Mouse (Mus musculus) hindbrain, embryonic 15.5 days (tissue): Measurements from ENCODE around the gene Terb1. TPM values are rescaled to one million over a fixed set of nuclear protein-coding genes. Genes with fewer than 3 reads are reported as not detected.

Source experiments
- ATAC-seq: fragments of 200-750 bp; cut with Nextera tagmentation; 2 replicates; pipeline ENCODE4 v1.8.0; 2017; ENCODE audit warnings: low read depth, moderate number of reproducible peaks, moderate TSS enrichment; ENCODE audit not compliant: low FRiP score
- H3K27ac ChIP-seq: fragments of 300-500 bp; sonication (generic); replicated peaks from 2 replicates; pipeline ENCODE4 v1.5.1; 2015; ENCODE audit warnings: mild to moderate bottlenecking, inconsistent platforms
- H3K27me3 ChIP-seq: fragments of 300-500 bp; sonication (generic); 2 replicates; pipeline ENCODE4 v1.6.1; 2015; ENCODE audit warnings: control low read depth, inconsistent platforms
- H3K36me3 ChIP-seq: fragments of 300-500 bp; sonication (generic); 2 replicates; pipeline ENCODE4 v1.6.1; 2015; ENCODE audit warnings: control low read depth, inconsistent platforms
- H3K4me1 ChIP-seq: fragments of 300-500 bp; sonication (generic); replicated peaks from 2 replicates; pipeline ENCODE4 v1.6.1; 2015; ENCODE audit warnings: control low read depth, inconsistent platforms
- H3K4me2 ChIP-seq: fragments of 300-500 bp; sonication (generic); 2 replicates; pipeline ENCODE4 v1.6.1; 2015; ENCODE audit warnings: moderate library complexity, mild to moderate bottlenecking, inconsistent platforms
- H3K4me3 ChIP-seq: fragments of 300-500 bp; sonication (generic); 2 replicates; pipeline ENCODE4 v1.5.1; 2015; ENCODE audit warnings: mild to moderate bottlenecking, inconsistent platforms
- H3K9ac ChIP-seq: fragments of 300-500 bp; sonication (generic); 2 replicates; pipeline ENCODE4 v1.6.1; 2015; ENCODE audit warnings: inconsistent platforms
- H3K9me3 ChIP-seq: fragments of 300-500 bp; sonication (generic); 2 replicates; pipeline ENCODE4 v1.6.1; 2016; ENCODE audit warnings: control low read depth, inconsistent platforms
- WGBS: fragments of 180-500 bp; shearing (Covaris S2); methylation state at CpG from one replicate; pipeline ENCODE4 v1.1.7; 2015; 5-methylcytosine and 5-hydroxymethylcytosine counted together
- polyA plus RNA-seq: library from polyadenylated mRNA; unstranded; fragments of >200 nt; fragmentation: Nextera tagmentation; extraction: Ambion mirVana; gene quantifications from 2 replicates; pipeline ENCODE4 v1.2.1, GENCODE M21; 2015

Gene Terb1
- polyA plus RNA-seq, 1 experiment from 2014 or later, result 0.65 TPM

DNA sequence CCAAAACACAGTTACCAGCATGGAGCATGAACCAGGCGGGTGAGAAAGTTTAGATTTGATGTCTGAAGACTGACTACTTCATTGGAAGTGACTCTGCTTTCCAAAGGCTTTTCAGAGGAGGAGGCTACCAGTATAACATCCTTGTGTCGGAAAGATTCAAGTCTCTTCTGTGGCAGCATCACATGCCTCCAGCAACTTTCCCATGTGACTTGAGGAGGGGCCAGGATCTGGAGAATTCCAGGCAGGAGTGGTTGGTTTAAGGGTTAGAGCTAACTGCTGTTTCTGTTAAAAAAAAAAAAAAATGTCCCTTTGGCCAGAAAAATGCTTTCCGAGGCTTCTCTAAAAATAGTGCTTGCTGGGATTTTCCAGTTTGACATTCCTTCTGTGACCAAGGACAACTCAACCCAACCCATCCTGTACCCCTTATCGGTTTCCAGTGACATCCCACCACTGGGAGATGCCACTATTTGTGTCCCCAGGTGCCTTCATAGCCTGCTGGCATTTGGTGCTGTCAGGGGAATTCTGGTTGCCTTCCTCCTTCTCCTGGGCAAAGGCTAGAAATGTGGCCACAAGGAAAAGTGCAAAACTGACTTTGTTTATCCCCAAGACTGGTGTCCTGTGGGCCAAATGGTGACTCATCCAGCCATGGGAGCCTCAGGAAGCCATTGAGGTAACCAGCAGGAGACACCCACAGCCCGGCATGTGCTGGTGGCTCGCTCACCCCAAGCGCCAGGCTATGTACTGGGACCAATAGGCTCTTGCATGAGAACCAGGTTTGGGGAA, 101.2 kb downstream of the Terb1 start:
- Histone ChIP-seq H3K9me3 (no peaks in the 10 kb centered on the region), H3K9ac (no peak overlapping the region), H3K27ac (no peak overlapping the region), H3K4me1 (no peaks in the 10 kb centered on the region), H3K27me3 (no peaks in the 10 kb centered on the region), H3K36me3 (no peaks in the 10 kb centered on the region), H3K4me3 (no peak overlapping the region), H3K4me2 (no peak overlapping the region)
- ATAC-seq, result no peak
- 86% methylated on average over 7 of the region's 7 CpGs for WGBS

DNA sequence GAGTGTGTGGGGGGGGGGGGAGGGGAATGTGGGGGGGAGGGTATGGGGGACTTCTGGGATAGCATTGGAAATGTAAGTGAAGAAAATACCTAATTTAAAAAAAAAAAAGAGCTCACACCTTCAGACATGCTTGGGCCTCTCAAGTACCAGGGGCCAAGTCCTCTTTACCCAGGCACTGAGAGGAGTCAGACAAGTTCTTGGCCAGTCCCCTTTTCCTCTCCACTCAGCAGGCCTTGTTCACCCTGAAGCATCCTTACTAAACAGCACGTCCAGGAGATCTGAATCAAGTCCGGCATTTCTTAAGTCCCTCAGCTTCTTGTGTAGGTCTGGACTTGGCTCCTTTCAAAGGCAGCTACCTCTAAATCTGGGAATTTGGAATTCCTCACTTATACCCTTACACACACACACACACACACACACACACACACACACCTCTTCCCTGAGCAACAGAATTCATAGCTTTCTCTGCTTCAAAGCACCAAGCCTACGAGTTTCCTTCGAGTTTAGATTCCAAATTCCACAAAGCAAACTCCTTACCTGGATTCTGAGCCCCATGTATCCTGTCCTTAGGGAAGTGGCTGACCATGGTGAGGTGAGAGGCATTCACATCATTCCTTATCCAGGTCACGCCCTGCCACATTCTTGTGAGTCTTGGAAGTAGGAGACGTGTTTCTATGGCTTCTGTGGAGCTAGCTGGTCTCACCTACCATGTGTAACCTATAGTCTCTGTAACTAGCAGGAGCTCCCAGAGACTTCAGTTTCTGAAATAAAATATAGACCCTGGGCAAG, 103.2 kb downstream of the Terb1 start:
- no peaks in the 10 kb centered on the region for H3K9me3 ChIP-seq
- no peaks in the 10 kb centered on the region for H3K36me3 ChIP-seq
- H3K27me3 ChIP-seq, result no peaks in the 10 kb centered on the region
- H3K4me2 ChIP-seq, result no peak overlapping the region
- 84% methylated on average over 6 of the region's 6 CpGs for WGBS
- no peaks in the 10 kb centered on the region for H3K4me1 ChIP-seq
- no peak overlapping the region for H3K9ac ChIP-seq
- no peak for ATAC-seq
- no peak overlapping the region for H3K4me3 ChIP-seq
- H3K27ac ChIP-seq, result no peak overlapping the region

DNA sequence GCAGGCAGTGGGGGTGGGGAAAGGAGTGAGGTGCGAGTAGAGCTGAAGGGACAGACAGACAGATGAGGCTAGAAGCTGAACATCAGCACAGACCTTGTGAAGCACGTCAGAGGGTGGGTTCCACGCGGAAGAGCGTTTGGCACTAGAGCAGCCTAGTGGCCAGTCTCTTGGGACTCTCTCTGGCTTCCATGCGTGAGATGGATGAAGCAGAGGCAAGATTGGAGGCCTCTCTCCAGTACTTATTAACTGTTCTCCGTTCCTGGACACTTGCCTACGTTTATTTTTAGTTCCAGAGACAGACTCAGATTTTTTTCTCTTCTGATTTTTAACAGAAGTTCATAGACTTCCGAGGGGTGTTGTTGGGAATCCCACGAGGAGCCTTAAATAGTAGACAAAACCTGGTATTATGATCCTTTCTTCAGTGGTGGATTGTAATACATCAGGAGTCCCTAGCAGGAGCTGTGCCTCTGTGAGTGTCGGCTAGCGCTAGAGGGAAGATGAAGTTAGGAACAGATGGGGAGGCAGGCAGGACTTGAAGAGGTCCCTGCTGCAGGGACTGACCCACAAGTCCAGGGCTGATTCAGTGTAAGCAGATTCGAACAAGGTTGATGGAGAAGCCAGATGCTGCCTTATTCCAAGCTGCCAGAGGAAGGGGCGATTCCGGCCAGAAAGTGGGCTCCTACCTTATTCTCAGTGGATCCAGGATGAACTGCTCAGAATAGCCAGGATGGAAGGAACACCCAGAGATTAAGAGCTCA, 104.1 kb downstream of the Terb1 start:
- WGBS, result 69% methylated on average over 15 of the region's 15 CpGs
- no peaks in the 10 kb centered on the region for H3K4me1 ChIP-seq
- H3K27ac ChIP-seq, result no peak overlapping the region
- no peaks in the 10 kb centered on the region for H3K9me3 ChIP-seq
- no peak overlapping the region for H3K4me3 ChIP-seq
- H3K4me2 ChIP-seq, result no peak overlapping the region
- H3K9ac ChIP-seq, result no peak overlapping the region
- no peaks in the 10 kb centered on the region for H3K27me3 ChIP-seq
- no peaks in the 10 kb centered on the region for H3K36me3 ChIP-seq
- ATAC-seq, result no peak

DNA sequence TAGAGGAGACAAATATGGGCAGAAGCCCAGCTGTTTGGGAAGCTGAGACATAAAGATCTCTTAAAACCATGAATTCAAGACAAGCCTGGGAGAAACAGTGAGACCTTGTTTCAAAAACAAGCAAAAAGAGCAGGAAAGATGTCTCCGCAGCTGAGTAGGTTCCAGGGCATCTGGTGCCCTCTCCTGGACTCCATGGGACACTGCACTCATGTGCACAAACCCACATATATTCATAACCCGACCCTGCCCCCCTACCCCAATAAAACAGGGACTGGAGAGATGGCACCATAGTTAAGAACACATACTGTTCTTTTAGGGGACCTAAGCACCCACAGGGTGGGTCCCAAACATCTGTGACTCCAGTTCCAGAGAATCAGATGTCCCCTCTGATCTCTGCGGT, 106.1 kb downstream of the Terb1 start:
- Histone ChIP-seq H3K27me3 (no peaks in the 10 kb centered on the region), H3K36me3 (no peaks in the 10 kb centered on the region), H3K9me3 (no peaks in the 10 kb centered on the region), H3K9ac (no peak overlapping the region), H3K4me2 (no peak overlapping the region), H3K4me1 (no peaks in the 10 kb centered on the region), H3K4me3 (no peak overlapping the region), H3K27ac (no peak overlapping the region)
- WGBS, result 78% methylated on average over 3 of the region's 3 CpGs
- ATAC-seq, result no peak

Other genes starting within 250 kb of the Terb1 start
- gene Cmtm2a, start 216.7 kb downstream of the Terb1 start, polyA plus RNA-seq, result not detected in 2 replicates
- gene Gm45711, start 199.8 kb downstream of the Terb1 start, polyA plus RNA-seq, result not detected in 2 replicates
- gene Cmtm1, start 199.8 kb downstream of the Terb1 start, polyA plus RNA-seq, result not detected in 2 replicates
- gene Gm11020, start 188.3 kb downstream of the Terb1 start, polyA plus RNA-seq, result not detected in 2 replicates
- gene Cmtm2b, start 187.7 kb downstream of the Terb1 start, polyA plus RNA-seq, result not detected in 2 replicates
- gene Cmtm3, start 170.5 kb downstream of the Terb1 start, polyA plus RNA-seq, result 39.5 and 44.1 TPM in 2 replicates
- gene Cmtm4, start 114.1 kb downstream of the Terb1 start, polyA plus RNA-seq, result 2.7 TPM in 2 replicates
- gene Dync1li2, start 66.9 kb downstream of the Terb1 start, polyA plus RNA-seq, result 106 and 109 TPM in 2 replicates
- gene Nae1, start 24.7 kb upstream of the Terb1 start, polyA plus RNA-seq, result 103 and 107 TPM in 2 replicates
- 2.7 and 4.0 TPM in 2 replicates for gene Car7, start 24.8 kb upstream of the Terb1 start, polyA plus RNA-seq
- gene Pdp2, start 81.5 kb upstream of the Terb1 start, polyA plus RNA-seq, result 17.9 and 20.6 TPM in 2 replicates
- gene Cdh16, start 114.5 kb upstream of the Terb1 start, polyA plus RNA-seq, result not detected in 2 replicates
- gene Rrad, start 121.4 kb upstream of the Terb1 start, polyA plus RNA-seq, result 3.0 and 3.9 TPM in 2 replicates
- gene Ciao2b, start 132.1 kb upstream of the Terb1 start, polyA plus RNA-seq, result 125 and 131 TPM in 2 replicates
- not detected in 2 replicates for gene Ces2a, start 224.1 kb upstream of the Terb1 start, polyA plus RNA-seq